Mouse (Mus musculus) brain, embryonic 14.5 days (tissue): Measurements from ENCODE around the gene Tmbim1. TPM values are rescaled to one million over a fixed set of nuclear protein-coding genes. Genes with fewer than 3 reads are reported as not detected.

Experiments used
- DNase-seq: peaks from one replicate; pipeline ENCODE4 v3.0.0-alpha.2; 2011; ENCODE audit warnings: low read depth
- CTCF ChIP-seq: fragments of 200-500 bp; IDR thresholded peaks from 2 replicates; pipeline ENCODE4 v1.5.1; 2012; ENCODE audit warnings: inconsistent platforms, mild to moderate bottlenecking, moderate library complexity, borderline replicate concordance; ENCODE audit not compliant: insufficient read depth, insufficient read length; ENCODE audit errors: extremely low read depth
- POLR2A ChIP-seq: fragments of 200-500 bp; IDR thresholded peaks from 2 replicates; pipeline ENCODE4 v1.6.1; 2012; ENCODE audit warnings: mild to moderate bottlenecking, inconsistent platforms, borderline replicate concordance; ENCODE audit not compliant: poor library complexity, insufficient read depth, insufficient read length, severe bottlenecking; ENCODE audit errors: extremely low read depth
- polyA plus RNA-seq: library from polyadenylated mRNA; depleted of rRNA; stranded (reverse); fragments of >200 nt; gene quantifications from 2 replicates; pipeline ENCODE4 v1.2.3, GENCODE M21; 2012

Gene Tmbim1
- polyA plus RNA-seq, 1 experiment, result 6.6 TPM

DNA sequence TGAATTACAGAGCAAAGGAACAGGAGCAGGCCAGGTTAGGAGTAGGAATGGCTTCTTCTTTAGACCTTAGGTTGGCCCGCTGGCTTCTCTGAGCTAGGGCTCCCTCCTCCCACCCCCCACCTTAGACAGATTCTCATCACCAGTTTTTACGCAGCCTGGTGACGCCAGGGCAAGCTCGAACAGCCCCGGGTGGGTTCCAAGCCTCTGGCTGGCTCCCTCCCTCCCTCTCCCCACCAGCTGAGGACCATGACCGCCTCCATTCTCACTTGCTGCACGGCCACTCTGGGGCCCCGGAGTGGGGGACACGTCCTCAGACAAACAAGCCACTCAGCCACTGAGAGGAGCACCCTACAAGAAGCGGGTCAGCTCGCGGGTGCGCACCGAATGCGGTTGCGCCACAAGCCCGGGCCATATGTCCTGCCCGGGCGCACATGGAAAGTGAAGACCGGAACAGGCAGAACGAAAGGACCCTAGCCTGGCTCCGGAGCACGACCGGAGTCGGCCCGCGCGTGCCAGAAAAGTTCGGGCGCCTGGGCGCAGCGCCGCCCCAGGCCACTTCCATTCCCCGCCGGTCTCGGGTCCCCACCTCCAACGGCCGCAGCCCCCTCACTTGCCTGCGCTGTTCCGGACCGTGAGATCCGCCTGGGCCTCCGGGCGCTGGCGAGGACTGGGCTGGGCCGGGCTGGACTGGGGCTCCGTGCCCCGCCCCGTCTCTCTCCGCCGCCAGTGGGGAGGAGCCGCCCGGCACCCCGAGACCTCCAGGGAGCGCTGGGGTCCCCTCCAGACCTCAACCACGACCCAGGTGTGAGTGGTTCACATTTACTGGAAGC is 1.7 kb downstream of the Tmbim1 start:
- DNase-seq, result peak; percentile 42
- no peak for TF ChIP-seq POLR2A
- TF ChIP-seq CTCF, result no peak

GRCm38 (mm10) chr1:74302835-74303234 is 2.6 kb downstream of the Tmbim1 start:
- DNase-seq, result no peak
- TF ChIP-seq CTCF, result no peak
- no peak for TF ChIP-seq POLR2A

GRCm38 (mm10) chr1:74302229-74302628 is 3.2 kb downstream of the Tmbim1 start:
- TF ChIP-seq CTCF (no peak), POLR2A (no peak)
- no peak for DNase-seq

GRCm38 (mm10) chr1:74300347-74301110 is 4.9 kb downstream of the Tmbim1 start:
- no peak for TF ChIP-seq CTCF
- no peak for TF ChIP-seq POLR2A
- no peak for DNase-seq

- TF ChIP-seq POLR2A (no peak), CTCF (no peak)
- DNase-seq, result no peak
These were observed 6.4 kb downstream of the Tmbim1 start for GRCm38 (mm10) chr1:74298996-74299395.

GRCm38 (mm10) chr1:74298157-74298750 is 7.2 kb downstream of the Tmbim1 start:
- TF ChIP-seq CTCF (no peak), POLR2A (no peak)
- no peak for DNase-seq

DNA sequence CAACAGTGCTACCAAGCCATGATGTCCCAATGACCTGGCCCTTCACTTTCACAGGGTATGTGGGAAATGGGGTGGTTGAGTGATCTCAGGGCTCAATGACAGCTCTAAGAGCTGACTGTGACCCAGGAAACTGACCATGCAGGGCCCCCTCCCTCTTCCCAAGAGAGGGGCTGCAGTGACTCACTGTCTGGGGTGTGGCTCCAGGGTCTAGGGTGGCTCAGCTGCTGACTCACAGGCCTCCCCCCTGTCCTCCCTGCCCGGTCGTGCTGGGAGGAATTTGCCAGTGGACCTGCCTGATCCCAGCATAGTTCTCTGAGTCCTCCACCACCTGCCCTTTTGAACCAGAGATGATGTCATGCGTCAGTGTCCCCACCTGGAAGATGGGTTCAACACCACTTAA is 8.2 kb downstream of the Tmbim1 start:
- DNase-seq, result no peak
- no peak for TF ChIP-seq CTCF
- TF ChIP-seq POLR2A, result no peak

- TF ChIP-seq POLR2A (no peak), CTCF (no peak)
- no peak for DNase-seq
These were observed 8.9 kb downstream of the Tmbim1 start for GRCm38 (mm10) chr1:74296477-74296876.

GRCm38 (mm10) chr1:74295456-74296171 is 9.8 kb downstream of the Tmbim1 start:
- DNase-seq, result peak; percentile 91
- TF ChIP-seq POLR2A (no peak), CTCF (no peak)

GRCm38 (mm10) chr1:74294733-74295455 is 10.5 kb downstream of the Tmbim1 start:
- TF ChIP-seq CTCF (no peak), POLR2A (no peak)
- no peak for DNase-seq

- DNase-seq, result no peak
- TF ChIP-seq CTCF (no peak), POLR2A (no peak)
These were observed 11.3 kb downstream of the Tmbim1 start for GRCm38 (mm10) chr1:74294090-74294643.
